Mouse (Mus musculus) heart, embryonic 11.5 days (tissue): ENCODE data around the gene Acot1. TPM values are rescaled to one million over a fixed set of nuclear protein-coding genes. Genes with fewer than 3 reads are reported as not detected.
"Not testable (repeated sequence)": the region's sequence is repeated elsewhere in the genome, so short reads cannot be mapped to it uniquely, and the experiment has no call there.

ENCODE experiments used
- ATAC-seq: fragments of 200-750 bp; cut with Nextera tagmentation; replicated peaks from 2 replicates; pipeline ENCODE4 v1.8.0; 2017; ENCODE audit warnings: moderate library complexity; ENCODE audit not compliant: insufficient number of reproducible peaks, low FRiP score, low TSS enrichment
- H3K27ac ChIP-seq: fragments of 300-500 bp; sonication (generic); 2 replicates; pipeline ENCODE4 v1.5.1; 2014; ENCODE audit warnings: mild to moderate bottlenecking, low read depth, low read length
- H3K27me3 ChIP-seq: fragments of 300-500 bp; sonication (generic); 2 replicates; pipeline ENCODE4 v1.6.1; 2014; ENCODE audit warnings: mild to moderate bottlenecking, low read length, mixed read lengths; ENCODE audit not compliant: control insufficient read depth, insufficient read depth
- H3K36me3 ChIP-seq: fragments of 300-500 bp; sonication (generic); 2 replicates; pipeline ENCODE4 v1.6.1; 2014; ENCODE audit warnings: mild to moderate bottlenecking, low read length, moderate library complexity, mixed read lengths; ENCODE audit not compliant: control insufficient read depth, insufficient read depth
- H3K4me1 ChIP-seq: fragments of 300-500 bp; sonication (generic); 2 replicates; pipeline ENCODE4 v1.6.1; 2014; ENCODE audit warnings: low read length; ENCODE audit not compliant: control insufficient read depth, insufficient read depth
- H3K4me2 ChIP-seq: fragments of 300-500 bp; sonication (generic); 2 replicates; pipeline ENCODE4 v1.6.1; 2014; ENCODE audit warnings: mild to moderate bottlenecking, moderate library complexity
- H3K4me3 ChIP-seq: fragments of 300-500 bp; sonication (generic); 2 replicates; pipeline ENCODE4 v1.5.1; 2014; ENCODE audit warnings: low read depth, low read length
- H3K9ac ChIP-seq: fragments of 300-500 bp; sonication (generic); 2 replicates; pipeline ENCODE4 v1.6.1; 2014; ENCODE audit warnings: mild to moderate bottlenecking, low read depth, low read length, moderate library complexity
- H3K9me3 ChIP-seq: fragments of 300-500 bp; sonication (generic); replicated peaks from 2 replicates; pipeline ENCODE4 v1.6.1; 2016; ENCODE audit warnings: low read length; ENCODE audit not compliant: control insufficient read depth
- whole genome bisulfite sequencing: fragments of 180-500 bp; shearing (Covaris S2); extraction: QIAGEN DNeasy Blood & Tissue Kit; methylation state at CpG from one replicate; pipeline ENCODE4 v1.1.7; 2014; ENCODE audit not compliant: insufficient replicate concordance; 5-methylcytosine and 5-hydroxymethylcytosine counted together
- polyA plus RNA-seq: library from polyadenylated mRNA; unstranded; fragments of >200 nt; fragmentation: Nextera tagmentation; extraction: Ambion mirVana; gene quantifications from 2 replicates; pipeline ENCODE4 v1.2.1, GENCODE M21; 2014

The Acot1 gene
- polyA plus RNA-seq, result 19.3 and 20.7 TPM in 2 replicates

GRCm38 (mm10) chr12:84009171-84009965 lies at the start of gene Acot1:
Acot1 (plus strand) TSS chr12:84009490.
- ATAC-seq, result peak; percentile 65; the same call in 1 of the 2 replicates
- H3K9me3 ChIP-seq, H3K27me3 ChIP-seq, H3K36me3 ChIP-seq, H3K4me1 ChIP-seq: not testable (repeated sequence)
- Histone ChIP-seq H3K4me3 (peak within 1 kb of the TSS; percentile 46), H3K27ac (0 out of 2 replicates have a peak within 1 kb of the TSS, but pooled peaks have one; percentile 50), H3K4me2 (peak within 1 kb of the TSS; percentile 64), H3K9ac (peak within 1 kb of the TSS; percentile 69)
- WGBS, result 2% methylated on average over 53 of the region's 70 CpGs

- Histone ChIP-seq H3K4me3 (no peak overlapping the region), H3K4me2 (no peak overlapping the region), H3K36me3 (no peaks in the 10 kb centered on the region), H3K27ac (no peak overlapping the region), H3K9me3 (no peaks in the 10 kb centered on the region), H3K4me1 (no peaks in the 10 kb centered on the region), H3K9ac (no peak overlapping the region), H3K27me3 (no peaks in the 10 kb centered on the region)
- ATAC-seq, result no peak
- 69% methylated on average over 7 of the region's 7 CpGs for WGBS
Observed at GRCm38 (mm10) chr12:83965235-83965634, 44.1 kb upstream of the Acot1 start.

- 0 out of 2 replicates have a peak, but pooled peaks cover 3% of the 10 kb centered on the region for H3K9me3 ChIP-seq
- no peak for ATAC-seq
- no peak overlapping the region for H3K4me3 ChIP-seq
- no peak overlapping the region for H3K9ac ChIP-seq
- no peak overlapping the region for H3K4me2 ChIP-seq
- no peaks in the 10 kb centered on the region for H3K4me1 ChIP-seq
- no peaks in the 10 kb centered on the region for H3K27me3 ChIP-seq
- no peak overlapping the region for H3K27ac ChIP-seq
- H3K36me3 ChIP-seq, result no peaks in the 10 kb centered on the region
- 63% methylated on average over 2 of the region's 2 CpGs for WGBS
Observed at GRCm38 (mm10) chr12:83972117-83972516, 37.2 kb upstream of the Acot1 start.

- Histone ChIP-seq H3K27ac (no peak overlapping the region), H3K27me3 (no peaks in the 10 kb centered on the region), H3K4me3 (no peak overlapping the region), H3K4me2 (no peak overlapping the region), H3K36me3 (no peaks in the 10 kb centered on the region; the same call in 1 of the 2 replicates), H3K4me1 (0 out of 2 replicates have a peak, but pooled peaks cover 3% of the 10 kb centered on the region), H3K9ac (no peak overlapping the region), H3K9me3 (0 out of 2 replicates have a peak, but pooled peaks cover 3% of the 10 kb centered on the region)
- ATAC-seq, result no peak
- 83% methylated on average over 6 of the region's 6 CpGs for WGBS
Observed at GRCm38 (mm10) chr12:83978862-83979261, 30.4 kb upstream of the Acot1 start.

- H3K27me3 ChIP-seq, result no peaks in the 10 kb centered on the region
- no peak overlapping the region for H3K4me3 ChIP-seq
- H3K27ac ChIP-seq, result no peak overlapping the region
- no peak for ATAC-seq
- H3K36me3 ChIP-seq, result no peaks in the 10 kb centered on the region; the same call in 1 of the 2 replicates
- WGBS, result 78% methylated on average over 4 of the region's 4 CpGs
- H3K4me2 ChIP-seq, result no peak overlapping the region
- no peak overlapping the region for H3K9ac ChIP-seq
- peaks cover 4% of the 10 kb centered on the region for H3K4me1 ChIP-seq
- H3K9me3 ChIP-seq, result no peaks in the 10 kb centered on the region
Observed at GRCm38 (mm10) chr12:83981615-83982014, 27.7 kb upstream of the Acot1 start.

GRCm38 (mm10) chr12:83984752-83985151 lies 24.5 kb upstream of the Acot1 start, which contains the start of gene Heatr4:
Heatr4 (minus strand) TSS chr12:83984852.
- Histone ChIP-seq H3K4me1 (peaks cover 10% of the 10 kb centered on the region), H3K9ac (no peak within 1 kb of the TSS), H3K4me3 (no peak within 1 kb of the TSS), H3K27ac (no peak within 1 kb of the TSS), H3K27me3 (no peaks in the 10 kb centered on the region), H3K4me2 (no peak within 1 kb of the TSS), H3K36me3 (no peaks in the 10 kb centered on the region; the same call in 1 of the 2 replicates), H3K9me3 (no peaks in the 10 kb centered on the region)
- ATAC-seq, result no peak
- WGBS, result 74% methylated on average over 4 of the region's 4 CpGs

- Histone ChIP-seq H3K27me3 (no peaks in the 10 kb centered on the region), H3K27ac (peak overlapping the region; percentile 94), H3K9me3 (no peaks in the 10 kb centered on the region), H3K4me2 (peak overlapping the region; percentile 67), H3K4me1 (peaks cover 10% of the 10 kb centered on the region), H3K9ac (peak overlapping the region; percentile 86; the same call in 1 of the 2 replicates), H3K36me3 (no peaks in the 10 kb centered on the region; the same call in 1 of the 2 replicates), H3K4me3 (peak overlapping the region; percentile 60)
- WGBS, result 18% methylated on average over 8 of the region's 8 CpGs
- no peak for ATAC-seq
Observed at GRCm38 (mm10) chr12:83987242-83987582, 22.1 kb upstream of the Acot1 start.

GRCm38 (mm10) chr12:83987583-83988441 lies 21.5 kb upstream of the Acot1 start, which contains the start of gene Acot2:
Acot2 (plus strand) TSS chr12:83987861.
- Histone ChIP-seq H3K4me2 (peak within 1 kb of the TSS; percentile 67), H3K4me1 (peaks cover 7% of the 10 kb centered on the region), H3K27ac (peak within 1 kb of the TSS; percentile 94), H3K36me3 (no peaks in the 10 kb centered on the region; the same call in 1 of the 2 replicates), H3K27me3 (no peaks in the 10 kb centered on the region), H3K9ac (peak within 1 kb of the TSS; percentile 86), H3K4me3 (peak within 1 kb of the TSS; percentile 60), H3K9me3 (no peaks in the 10 kb centered on the region)
- under 1% methylated on average over 80 of the region's 80 CpGs for WGBS
- peak; percentile 63; the same call in 1 of the 2 replicates for ATAC-seq
